Mouse (Mus musculus) forebrain, embryonic 15.5 days (tissue): Measurements from ENCODE around the gene Trim61. TPM values are rescaled to one million over a fixed set of nuclear protein-coding genes. Genes with fewer than 3 reads are reported as not detected.
"Not testable (repeated sequence)": the region's sequence is repeated elsewhere in the genome, so short reads cannot be mapped to it uniquely, and the experiment has no call there.

Source experiments
- ATAC-seq: fragments of 200-750 bp; cut with Nextera tagmentation; replicated peaks from 2 replicates; pipeline ENCODE4 v1.8.0; 2017; ENCODE audit warnings: mild to moderate bottlenecking, moderate TSS enrichment, moderate library complexity
- H3K27ac ChIP-seq: fragments of 300-500 bp; sonication (generic); replicated peaks from 2 replicates; pipeline ENCODE4 v1.5.1; 2015; ENCODE audit warnings: mild to moderate bottlenecking, inconsistent platforms
- H3K27me3 ChIP-seq: fragments of 300-500 bp; sonication (generic); 2 replicates; pipeline ENCODE4 v1.6.1; 2015; ENCODE audit warnings: inconsistent platforms
- H3K36me3 ChIP-seq: fragments of 300-500 bp; sonication (generic); 2 replicates; pipeline ENCODE4 v1.6.1; 2015; ENCODE audit warnings: mild to moderate bottlenecking, inconsistent platforms
- H3K4me1 ChIP-seq: fragments of 300-500 bp; sonication (generic); 2 replicates; pipeline ENCODE4 v1.6.1; 2015; ENCODE audit warnings: inconsistent platforms
- H3K4me2 ChIP-seq: fragments of 300-500 bp; sonication (generic); replicated peaks from 2 replicates; pipeline ENCODE4 v1.6.1; 2015; ENCODE audit warnings: mild to moderate bottlenecking, inconsistent platforms
- H3K4me3 ChIP-seq: fragments of 300-500 bp; sonication (generic); 2 replicates; pipeline ENCODE4 v1.5.1; 2015; ENCODE audit warnings: mild to moderate bottlenecking, inconsistent platforms
- H3K9ac ChIP-seq: fragments of 300-500 bp; sonication (generic); replicated peaks from 2 replicates; pipeline ENCODE4 v1.6.1; 2015; ENCODE audit warnings: mild to moderate bottlenecking, inconsistent platforms
- H3K9me3 ChIP-seq: fragments of 300-500 bp; sonication (generic); 2 replicates; pipeline ENCODE4 v1.6.1; 2016; ENCODE audit warnings: inconsistent platforms
- WGBS: fragments of 180-500 bp; shearing (Covaris S2); methylation state at CpG from one replicate; pipeline ENCODE4 v1.1.7; 2015; ENCODE audit warnings: mixed read lengths; 5-methylcytosine and 5-hydroxymethylcytosine counted together
- polyA plus RNA-seq: library from polyadenylated mRNA; unstranded; fragments of >200 nt; fragmentation: Nextera tagmentation; extraction: Ambion mirVana; gene quantifications from 2 replicates; pipeline ENCODE4 v1.2.1, GENCODE M21; 2015

Trim61 gene
- polyA plus RNA-seq, 1 experiment from 2014 or later: not detected

- Histone ChIP-seq H3K4me2 (peak within 1 kb of the TSS; percentile 52), H3K36me3 (no peaks in the 10 kb centered on the region), H3K9me3 (no peaks in the 10 kb centered on the region), H3K27ac (no peak within 1 kb of the TSS), H3K4me1 (peaks cover 21% of the 10 kb centered on the region; the same call in 1 of the 2 replicates), H3K4me3 (peak within 1 kb of the TSS; percentile 32), H3K9ac (peak within 1 kb of the TSS; percentile 34), H3K27me3 (no peaks in the 10 kb centered on the region)
- WGBS: 3% methylated on average over 8 of the region's 8 CpGs
- peak; percentile 85 for ATAC-seq
These were observed 18.8 kb upstream of the Trim61 start, which contains the start of gene Apela for GRCm38 (mm10) chr8:65037117-65037533. Gene Apela, minus strand, starts transcription at chr8:65037336.

GRCm38 (mm10) chr8:65034136-65034535, 15.8 kb upstream of the Trim61 start:
- no peak overlapping the region for H3K9ac ChIP-seq
- ATAC-seq: no peak

GRCm38 (mm10) chr8:65033056-65033455, 14.7 kb upstream of the Trim61 start:
- H3K27ac ChIP-seq: no peak overlapping the region
- H3K36me3 ChIP-seq: no peaks in the 10 kb centered on the region
- H3K9me3 ChIP-seq: no peaks in the 10 kb centered on the region
- 77% methylated on average over 13 of the region's 13 CpGs for WGBS
- ATAC-seq: no peak
- H3K4me3 ChIP-seq: no peak overlapping the region
- peaks cover 21% of the 10 kb centered on the region; the same call in 1 of the 2 replicates for H3K4me1 ChIP-seq
- H3K27me3 ChIP-seq: no peaks in the 10 kb centered on the region
- no peak overlapping the region for H3K9ac ChIP-seq
- H3K4me2 ChIP-seq: no peak overlapping the region

More at GRCm38 (mm10) chr8:65034136-65034535, 15.8 kb upstream of the Trim61 start:
- Histone ChIP-seq H3K27ac (no peak overlapping the region), H3K36me3 (no peaks in the 10 kb centered on the region), H3K27me3 (no peaks in the 10 kb centered on the region), H3K4me1 (peaks cover 21% of the 10 kb centered on the region; the same call in 1 of the 2 replicates), H3K4me3 (no peak overlapping the region), H3K9me3 (no peaks in the 10 kb centered on the region), H3K4me2 (no peak overlapping the region)
- WGBS: 24% methylated on average over 2 of the region's 2 CpGs

GRCm38 (mm10) chr8:65032107-65032506, 13.8 kb upstream of the Trim61 start:
- Histone ChIP-seq H3K4me1 (peaks cover 19% of the 10 kb centered on the region; the same call in 1 of the 2 replicates), H3K4me2 (no peak overlapping the region), H3K36me3 (no peaks in the 10 kb centered on the region), H3K9ac (no peak overlapping the region), H3K9me3 (no peaks in the 10 kb centered on the region), H3K27ac (no peak overlapping the region), H3K4me3 (no peak overlapping the region), H3K27me3 (no peaks in the 10 kb centered on the region)
- 94% methylated on average over 1 of the region's 1 CpGs for WGBS
- no peak for ATAC-seq

GRCm38 (mm10) chr8:65030735-65031485, 12.6 kb upstream of the Trim61 start:
- Histone ChIP-seq H3K36me3 (no peaks in the 10 kb centered on the region), H3K4me3 (no peak overlapping the region), H3K9me3 (no peaks in the 10 kb centered on the region), H3K27me3 (no peaks in the 10 kb centered on the region), H3K4me2 (no peak overlapping the region), H3K9ac (no peak overlapping the region), H3K4me1 (peaks cover 9% of the 10 kb centered on the region; the same call in 1 of the 2 replicates), H3K27ac (no peak overlapping the region)
- ATAC-seq: no peak
- 83% methylated on average over 4 of the region's 4 CpGs for WGBS

GRCm38 (mm10) chr8:65029776-65030175, 11.5 kb upstream of the Trim61 start:
- H3K9me3 ChIP-seq: no peaks in the 10 kb centered on the region
- no peak overlapping the region for H3K4me2 ChIP-seq
- WGBS: 85% methylated on average over 4 of the region's 4 CpGs
- H3K36me3 ChIP-seq: no peaks in the 10 kb centered on the region
- no peak overlapping the region for H3K4me3 ChIP-seq
- no peaks in the 10 kb centered on the region for H3K27me3 ChIP-seq
- H3K9ac ChIP-seq: no peak overlapping the region
- no peak overlapping the region for H3K27ac ChIP-seq
- ATAC-seq: no peak
- 0 out of 2 replicates have a peak, but pooled peaks cover 5% of the 10 kb centered on the region for H3K4me1 ChIP-seq

GRCm38 (mm10) chr8:65028959-65029686, 10.8 kb upstream of the Trim61 start:
- Histone ChIP-seq H3K4me2 (no peak overlapping the region), H3K27me3 (no peaks in the 10 kb centered on the region), H3K9me3 (no peaks in the 10 kb centered on the region), H3K27ac (no peak overlapping the region), H3K36me3 (no peaks in the 10 kb centered on the region), H3K4me3 (no peak overlapping the region), H3K9ac (no peak overlapping the region), H3K4me1 (no peaks in the 10 kb centered on the region)
- ATAC-seq: no peak
- WGBS: 79% methylated on average over 12 of the region's 12 CpGs

GRCm38 (mm10) chr8:65022485-65022884, 4.2 kb upstream of the Trim61 start:
- no peak overlapping the region for H3K9ac ChIP-seq
- ATAC-seq: peak; percentile 38; the same call in 1 of the 2 replicates
- H3K36me3 ChIP-seq: no peaks in the 10 kb centered on the region

GRCm38 (mm10) chr8:65007616-65008015, 10.7 kb downstream of the Trim61 start:
- H3K9ac ChIP-seq, H3K4me2 ChIP-seq, ATAC-seq, H3K9me3 ChIP-seq, H3K36me3 ChIP-seq, H3K4me3 ChIP-seq, H3K27me3 ChIP-seq, H3K4me1 ChIP-seq, H3K27ac ChIP-seq: not testable (repeated sequence)
- 81% methylated on average over 6 of the region's 6 CpGs for WGBS

More at GRCm38 (mm10) chr8:65022485-65022884, 4.2 kb upstream of the Trim61 start:
- 50% methylated on average over 8 of the region's 8 CpGs for WGBS
- H3K9me3 ChIP-seq: no peaks in the 10 kb centered on the region
- H3K27ac ChIP-seq: no peak overlapping the region
- no peaks in the 10 kb centered on the region for H3K27me3 ChIP-seq
- H3K4me1 ChIP-seq: no peaks in the 10 kb centered on the region
- H3K4me2 ChIP-seq: no peak overlapping the region
- H3K4me3 ChIP-seq: no peak overlapping the region

- no peak for ATAC-seq
- WGBS: 84% methylated on average over 4 of the region's 4 CpGs
- H3K27ac ChIP-seq: no peak overlapping the region
- no peak overlapping the region for H3K9ac ChIP-seq
- no peaks in the 10 kb centered on the region for H3K36me3 ChIP-seq
- H3K27me3 ChIP-seq: no peaks in the 10 kb centered on the region
- H3K4me2 ChIP-seq: no peak overlapping the region
- no peak overlapping the region for H3K4me3 ChIP-seq
- H3K4me1 ChIP-seq: no peaks in the 10 kb centered on the region
- H3K9me3 ChIP-seq: no peaks in the 10 kb centered on the region
These were observed 19.4 kb downstream of the Trim61 start for GRCm38 (mm10) chr8:64998806-64999365.

- H3K4me3 ChIP-seq: no peak within 1 kb of the TSS
- WGBS: 89% methylated on average over 4 of the region's 4 CpGs
- H3K27me3 ChIP-seq: no peaks in the 10 kb centered on the region
- H3K9me3 ChIP-seq: no peaks in the 10 kb centered on the region
- no peaks in the 10 kb centered on the region for H3K36me3 ChIP-seq
- H3K4me2 ChIP-seq: no peak within 1 kb of the TSS
- ATAC-seq: no peak
- no peak within 1 kb of the TSS for H3K27ac ChIP-seq
- H3K4me1 ChIP-seq: no peaks in the 10 kb centered on the region
- no peak within 1 kb of the TSS for H3K9ac ChIP-seq
These were observed 30.6 kb downstream of the Trim61 start, which contains the start of gene Trim75 for GRCm38 (mm10) chr8:64987731-64988130. Gene Trim75, minus strand, starts transcription at chr8:64987831.
